Mouse (Mus musculus) layer of hippocampus, adult 11-12 months (tissue): Measurements from ENCODE around the gene Stc2.

Source experiments
- DNase-seq: peaks from one replicate; pipeline ENCODE4 v3.0.0; 2022; ENCODE audit warnings: low spot score

Stc2 gene

GRCm38 (mm10) chr11:31366421-31366820 lies 3.5 kb downstream of the Stc2 start:
- DNase-seq: no peak

GRCm38 (mm10) chr11:31365981-31366380 lies 3.9 kb downstream of the Stc2 start:
- no peak for DNase-seq

- no peak for DNase-seq
These were observed 4.6 kb downstream of the Stc2 start for GRCm38 (mm10) chr11:31365280-31365679.

GRCm38 (mm10) chr11:31362856-31363255 lies 7.0 kb downstream of the Stc2 start:
- DNase-seq: no peak

- DNase-seq: no peak
These were observed 7.5 kb downstream of the Stc2 start for GRCm38 (mm10) chr11:31362330-31362729.

- no peak for DNase-seq
These were observed 8.8 kb downstream of the Stc2 start for GRCm38 (mm10) chr11:31361047-31361446.

- no peak for DNase-seq
These were observed 10.5 kb downstream of the Stc2 start for GRCm38 (mm10) chr11:31359283-31359902.

GRCm38 (mm10) chr11:31358453-31358852 lies 11.4 kb downstream of the Stc2 start:
- DNase-seq: no peak

- DNase-seq: no peak
These were observed 13.0 kb downstream of the Stc2 start for GRCm38 (mm10) chr11:31356866-31357265.

GRCm38 (mm10) chr11:31355737-31356136 lies 14.1 kb downstream of the Stc2 start:
- no peak for DNase-seq

GRCm38 (mm10) chr11:31354514-31354913 lies 15.4 kb downstream of the Stc2 start:
- no peak for DNase-seq
